In genomic region chr1:122858995-122859394, GRCm38 (mm10) we compare ENCODE assay signal across 27 mouse cellular contexts.
DNase-seq lines count a peak whose midpoint lies in the region; ATAC-seq and TF ChIP-seq lines count a peak whose summit lies in the region.
"Had no signal": no experiment of that assay in that cellular context is flagged by ENCODE, and none has a peak within 500 bp of the region (broad histone marks: within the 10 kb centered on the region; RNA-seq: fewer than 3 reads in every experiment).

No protein-coding gene starts in this region.

- H3K4me3 ChIP-seq in forebrain, embryonic 14.5 days (ENCODE audit: low read depth, low read length): no peak overlapping the region
- H3K4me3 ChIP-seq in forebrain, embryonic 10.5 days: no peak overlapping the region
- H3K4me3 ChIP-seq in lung, embryonic 14.5 days (ENCODE audit: low read depth, low read length): no peak overlapping the region
- H3K4me3 ChIP-seq: embryonic facial prominence, embryonic 15.5 days; gastrocnemius, adult 2 months; heart, embryonic 13.5 days; limb, embryonic 10.5 days; limb, embryonic 15.5 days; liver, embryonic 13.5 days; neural tube, embryonic 15.5 days had no signal

- H3K36me3 ChIP-seq in forebrain, embryonic 14.5 days (ENCODE audit: control insufficient read depth, insufficient read depth, low read length): no peaks in the 10 kb centered on the region
- H3K36me3 ChIP-seq in forebrain, embryonic 10.5 days (replicated peaks): no peaks in the 10 kb centered on the region
- no peaks in the 10 kb centered on the region for H3K36me3 ChIP-seq in lung, embryonic 14.5 days (ENCODE audit: insufficient read depth)
- H3K36me3 ChIP-seq: embryonic facial prominence, embryonic 15.5 days; heart, embryonic 13.5 days; limb, embryonic 10.5 days; limb, embryonic 15.5 days; liver, embryonic 13.5 days; neural tube, embryonic 15.5 days had no signal

- no peaks in the 10 kb centered on the region for H3K27me3 ChIP-seq in forebrain, embryonic 14.5 days (replicated peaks; ENCODE audit: control insufficient read depth, insufficient read depth, low read length)
- H3K27me3 ChIP-seq in forebrain, embryonic 10.5 days (ENCODE audit: poor library complexity, severe bottlenecking): no peaks in the 10 kb centered on the region
- no peaks in the 10 kb centered on the region for H3K27me3 ChIP-seq in lung, embryonic 14.5 days (ENCODE audit: insufficient read depth, low read length)
- H3K27me3 ChIP-seq: embryonic facial prominence, embryonic 15.5 days; heart, embryonic 13.5 days; limb, embryonic 15.5 days; liver, embryonic 13.5 days; neural tube, embryonic 15.5 days had no signal

- no peak overlapping the region for H3K4me2 ChIP-seq in forebrain, embryonic 14.5 days (ENCODE audit: low read length)
- no peak overlapping the region for H3K4me2 ChIP-seq in lung, embryonic 14.5 days
- H3K4me2 ChIP-seq: embryonic facial prominence, embryonic 15.5 days; heart, embryonic 13.5 days; limb, embryonic 15.5 days; liver, embryonic 13.5 days; neural tube, embryonic 15.5 days had no signal

- no peak for TF ChIP-seq POLR2A in brain, embryonic 14.5 days (IDR thresholded peaks at IDR 0.05; ENCODE audit: borderline replicate concordance, extremely low read depth, insufficient read depth, insufficient read length, poor library complexity, severe bottlenecking)

- no peak overlapping the region for H3K9ac ChIP-seq in forebrain, embryonic 14.5 days (ENCODE audit: low read length)
- H3K9ac ChIP-seq in lung, embryonic 14.5 days: no peak overlapping the region
- H3K9ac ChIP-seq: embryonic facial prominence, embryonic 15.5 days; heart, embryonic 13.5 days; limb, embryonic 15.5 days; liver, embryonic 13.5 days; neural tube, embryonic 15.5 days had no signal

- no peaks in the 10 kb centered on the region for H3K4me1 ChIP-seq in forebrain, embryonic 14.5 days (ENCODE audit: control insufficient read depth, insufficient read depth, low read length)
- no peaks in the 10 kb centered on the region for H3K4me1 ChIP-seq in forebrain, embryonic 10.5 days
- no peaks in the 10 kb centered on the region for H3K4me1 ChIP-seq in lung, embryonic 14.5 days (ENCODE audit: insufficient read depth)
- H3K4me1 ChIP-seq: embryonic facial prominence, embryonic 15.5 days; heart, embryonic 13.5 days; limb, embryonic 10.5 days; limb, embryonic 15.5 days; liver, embryonic 13.5 days; neural tube, embryonic 15.5 days had no signal

- intact Hi-C loops in gastrocnemius, postnatal 14 days (cut with DNase I; ENCODE audit: low total_unique reads): no loop called here

- TF ChIP-seq CTCF in lung, embryonic 14.5 days (IDR thresholded peaks at IDR 0.05; ENCODE audit: low read depth): no peak
- TF ChIP-seq CTCF in brain, embryonic 14.5 days (IDR thresholded peaks at IDR 0.05; ENCODE audit: borderline replicate concordance, extremely low read depth, insufficient read depth, insufficient read length): no peak

- no peak overlapping the region for H3K27ac ChIP-seq in forebrain, embryonic 14.5 days (ENCODE audit: low read depth, low read length)
- H3K27ac ChIP-seq in forebrain, embryonic 10.5 days: no peak overlapping the region
- H3K27ac ChIP-seq in lung, embryonic 14.5 days (ENCODE audit: low read depth): no peak overlapping the region
- H3K27ac ChIP-seq: embryonic facial prominence, embryonic 15.5 days; gastrocnemius, adult 2 months; heart, embryonic 13.5 days; limb, embryonic 10.5 days; limb, embryonic 15.5 days; liver, embryonic 13.5 days; neural tube, embryonic 15.5 days had no signal

- H3K9me3 ChIP-seq in forebrain, embryonic 14.5 days (replicated peaks; ENCODE audit: control insufficient read depth, low read length): no peaks in the 10 kb centered on the region
- H3K9me3 ChIP-seq in forebrain, embryonic 10.5 days: no peaks in the 10 kb centered on the region
- no peaks in the 10 kb centered on the region for H3K9me3 ChIP-seq in lung, embryonic 14.5 days (ENCODE audit: low read depth, low read length)
- H3K9me3 ChIP-seq: embryonic facial prominence, embryonic 15.5 days; heart, embryonic 13.5 days; limb, embryonic 10.5 days; limb, embryonic 15.5 days; liver, embryonic 13.5 days; neural tube, embryonic 15.5 days had no signal

- peak; percentile 32; the same call in 1 of the 2 replicates for ATAC-seq in forebrain, embryonic 14.5 days
- no peak for ATAC-seq in lung, embryonic 14.5 days (ENCODE audit: insufficient read depth)
- ATAC-seq: activated CD4-positive, CD25-positive, alpha-beta regulatory T cell, adult 4 months; forebrain, embryonic 16.5 days had no signal

- DNase-seq in forebrain, embryonic 14.5 days (ENCODE audit: low spot score): peak; percentile 34
- DNase-seq in forebrain, embryonic 10.5 days (ENCODE audit: extremely low spot score, low spot score): no peak
- peak; percentile 15 for DNase-seq in lung, embryonic 14.5 days
- no peak for DNase-seq in lung, postnatal 14 days
- DNase-seq in R1 (ENCODE audit: low read depth, low spot score): peak; percentile 5
- peak; percentile 44 for DNase-seq in brain, embryonic 14.5 days (ENCODE audit: low read depth)
- no peak for DNase-seq in gastrocnemius, postnatal 14 days
- DNase-seq: adrenal gland, adult 2 months; adrenal gland, postnatal 36 days; B cell, adult 2 months; gastrocnemius, adult 2 months; heart, postnatal 10 days; kidney, adult 18-20 months; kidney, postnatal 36 days; liver, embryonic 13.5 days; lung, adult 18-20 months; lung, postnatal 10 days; retina, postnatal 1 day; right cerebral cortex, postnatal 14 days; thymus, postnatal 4 days had no signal

Comparison
In these comparisons a context has a peak if more than half of its experiments do, and no peak if none do; other contexts are left out.
1. DNase-seq: peak in forebrain, embryonic 14.5 days (single experiment), lung, embryonic 14.5 days (single experiment), R1 (single experiment) and brain, embryonic 14.5 days (single experiment); none in forebrain, embryonic 10.5 days (single experiment), lung, postnatal 14 days (single experiment) and gastrocnemius, postnatal 14 days (single experiment).